Mouse (Mus musculus) cortical plate, adult 2 months (tissue): Measurements from ENCODE around the gene Cmtm5.

Experiments
- CTCF ChIP-seq: fragments of 200-500 bp; IDR thresholded peaks from 2 replicates; pipeline ENCODE4 v1.5.1; 2011; ENCODE audit warnings: mild to moderate bottlenecking, control low read depth, low read length; ENCODE audit not compliant: insufficient read depth; ENCODE audit errors: extremely low read depth
- POLR2A ChIP-seq: fragments of 200-500 bp; IDR thresholded peaks from 2 replicates; pipeline ENCODE4 v1.6.1; 2011; ENCODE audit warnings: mild to moderate bottlenecking, low read length, control low read depth; ENCODE audit not compliant: insufficient read depth; ENCODE audit errors: extremely low read depth

GRCm38 (mm10) chr14:54912109-54912850, 23.8 kb upstream of the Cmtm5 start:
- no peak for TF ChIP-seq CTCF
- TF ChIP-seq POLR2A = no peak
